10 mouse cellular contexts compared by ENCODE assay signal in genomic region chr1:128405041-128405481, GRCm38 (mm10). TPM values are rescaled to one million over a fixed set of nuclear protein-coding genes. Genes with fewer than 3 reads are reported as not detected.
DNase-seq lines count a peak whose midpoint lies in the region; ATAC-seq and TF ChIP-seq lines count a peak whose summit lies in the region.
"Had no signal": no experiment of that assay in that cellular context is flagged by ENCODE, and none has a peak within 500 bp of the region (broad histone marks: within the 10 kb centered on the region; RNA-seq: fewer than 3 reads in every experiment).

No protein-coding gene starts in this region.

- no peaks in the 10 kb centered on the region for H3K27me3 ChIP-seq in intestine, embryonic 14.5 days (replicated peaks; ENCODE audit: control insufficient read depth, insufficient read depth, low read length)
- H3K27me3 ChIP-seq in intestine, postnatal 0 days (replicated peaks; ENCODE audit: control insufficient read depth, insufficient read depth, low read length): no peaks in the 10 kb centered on the region
- no peaks in the 10 kb centered on the region for H3K27me3 ChIP-seq in forebrain, embryonic 16.5 days (replicated peaks; ENCODE audit: control insufficient read depth, insufficient read depth, low read length)
- H3K27me3 ChIP-seq in midbrain, embryonic 12.5 days: no peaks in the 10 kb centered on the region
- H3K27me3 ChIP-seq: limb, embryonic 12.5 days had no signal

- H3K9ac ChIP-seq in intestine, embryonic 14.5 days (ENCODE audit: low read length): no peak overlapping the region
- no peak overlapping the region for H3K9ac ChIP-seq in intestine, postnatal 0 days (ENCODE audit: low read depth, low read length)
- no peak overlapping the region for H3K9ac ChIP-seq in forebrain, embryonic 16.5 days (replicated peaks; ENCODE audit: low read depth, low read length)
- H3K9ac ChIP-seq in midbrain, embryonic 12.5 days (replicated peaks): no peak overlapping the region
- H3K9ac ChIP-seq: limb, embryonic 12.5 days had no signal

- no peak for DNase-seq in intestine, embryonic 14.5 days (ENCODE audit: low spot score)
- DNase-seq in brain, adult 2 months (ENCODE audit: low read depth, low spot score): peak; percentile 30
- no peak for DNase-seq in thymus, postnatal 0 days (ENCODE audit: low spot score)
- no peak for DNase-seq in urinary bladder, adult 2 months (ENCODE audit: low spot score)
- no peak for DNase-seq in gastrocnemius, adult 8-10 months (ENCODE audit: low spot score in 2 of 2)
- DNase-seq: heart, postnatal 10 days had no signal

- no peak for TF ChIP-seq CTCF in intestine, postnatal 0 days (IDR thresholded peaks at IDR 0.05; ENCODE audit: low read depth)

- peak overlapping the region; percentile 18; the same call in 1 of the 2 replicates for H3K27ac ChIP-seq in intestine, embryonic 14.5 days (ENCODE audit: low read depth)
- no peak overlapping the region for H3K27ac ChIP-seq in intestine, postnatal 0 days (ENCODE audit: low read depth, low read length)
- peak overlapping the region; percentile 67 for H3K27ac ChIP-seq in forebrain, embryonic 16.5 days (ENCODE audit: low read length)
- H3K27ac ChIP-seq in midbrain, embryonic 12.5 days (replicated peaks): peak overlapping the region; percentile 67
- H3K27ac ChIP-seq: limb, embryonic 12.5 days had no signal

- H3K4me2 ChIP-seq in intestine, embryonic 14.5 days (ENCODE audit: low read length): no peak overlapping the region
- no peak overlapping the region for H3K4me2 ChIP-seq in intestine, postnatal 0 days (replicated peaks; ENCODE audit: low read depth)
- no peak overlapping the region for H3K4me2 ChIP-seq in forebrain, embryonic 16.5 days (ENCODE audit: low read length)
- H3K4me2 ChIP-seq in midbrain, embryonic 12.5 days (replicated peaks): no peak overlapping the region
- H3K4me2 ChIP-seq: limb, embryonic 12.5 days had no signal

- H3K9me3 ChIP-seq in intestine, embryonic 14.5 days (ENCODE audit: control insufficient read depth, low read length): no peaks in the 10 kb centered on the region
- no peaks in the 10 kb centered on the region for H3K9me3 ChIP-seq in intestine, postnatal 0 days (ENCODE audit: control insufficient read depth)
- H3K9me3 ChIP-seq in forebrain, embryonic 16.5 days (ENCODE audit: control insufficient read depth, low read length): no peaks in the 10 kb centered on the region
- H3K9me3 ChIP-seq in midbrain, embryonic 12.5 days: no peaks in the 10 kb centered on the region
- H3K9me3 ChIP-seq: limb, embryonic 12.5 days had no signal

- no peaks in the 10 kb centered on the region for H3K4me1 ChIP-seq in intestine, embryonic 14.5 days (replicated peaks; ENCODE audit: control insufficient read depth, insufficient read depth, low read length)
- H3K4me1 ChIP-seq in intestine, postnatal 0 days (replicated peaks; ENCODE audit: control insufficient read depth, insufficient read depth, low read length): no peaks in the 10 kb centered on the region
- H3K4me1 ChIP-seq in forebrain, embryonic 16.5 days (replicated peaks; ENCODE audit: control insufficient read depth, insufficient read depth, low read length): peaks cover 15% of the 10 kb centered on the region
- peaks cover 37% of the 10 kb centered on the region for H3K4me1 ChIP-seq in midbrain, embryonic 12.5 days
- H3K4me1 ChIP-seq: limb, embryonic 12.5 days had no signal

- peaks cover 48% of the 10 kb centered on the region for H3K36me3 ChIP-seq in intestine, embryonic 14.5 days (ENCODE audit: control insufficient read depth, insufficient read depth, low read length)
- 0 out of 2 replicates have a peak, but pooled peaks cover 10% of the 10 kb centered on the region for H3K36me3 ChIP-seq in intestine, postnatal 0 days (ENCODE audit: control insufficient read depth, insufficient read depth)
- H3K36me3 ChIP-seq in forebrain, embryonic 16.5 days (ENCODE audit: control insufficient read depth, insufficient read depth): peaks cover 1% of the 10 kb centered on the region; the same call in 1 of the 2 replicates
- H3K36me3 ChIP-seq in midbrain, embryonic 12.5 days: no peaks in the 10 kb centered on the region

- H3K4me3 ChIP-seq in intestine, embryonic 14.5 days (ENCODE audit: low read depth, low read length): no peak overlapping the region
- no peak overlapping the region for H3K4me3 ChIP-seq in intestine, postnatal 0 days (ENCODE audit: low read depth, low read length)
- H3K4me3 ChIP-seq in forebrain, embryonic 16.5 days (replicated peaks; ENCODE audit: low read length): no peak overlapping the region
- no peak overlapping the region for H3K4me3 ChIP-seq in midbrain, embryonic 12.5 days
- H3K4me3 ChIP-seq: limb, embryonic 12.5 days had no signal

- 68% methylated on average over 2 of the region's 2 CpGs for WGBS in intestine, embryonic 14.5 days
- 49% methylated on average over 2 of the region's 2 CpGs for WGBS in intestine, postnatal 0 days
- 2% methylated on average over 2 of the region's 2 CpGs for WGBS in forebrain, embryonic 16.5 days
- WGBS in midbrain, embryonic 12.5 days: 23% methylated on average over 2 of the region's 2 CpGs

- ATAC-seq in intestine, embryonic 14.5 days (replicated peaks; ENCODE audit: low FRiP score, low TSS enrichment, low read depth): no peak
- ATAC-seq in intestine, postnatal 0 days: no peak
- ATAC-seq in forebrain, embryonic 16.5 days: peak; percentile 94
- peak; percentile 73 for ATAC-seq in midbrain, embryonic 12.5 days (ENCODE audit: low FRiP score, low read depth)

RNA-seq across cellular contexts. Expression of gene Dars, which starts 12.1 kb away (rescaled TPM):
- 107 and 109 TPM in 2 replicates for polyA plus RNA-seq in intestine, embryonic 14.5 days (2014; fragmentation: Nextera tagmentation; extraction: Ambion mirVana)
- 68.0 and 69.0 TPM in 2 replicates for polyA plus RNA-seq in intestine, postnatal 0 days (2015; fragmentation: Nextera tagmentation; extraction: Ambion mirVana)
- polyA plus RNA-seq in forebrain, embryonic 16.5 days (2015; fragmentation: Nextera tagmentation; extraction: Ambion mirVana): 136 and 159 TPM in 2 replicates
- 164 and 174 TPM in 2 replicates for polyA plus RNA-seq in midbrain, embryonic 12.5 days (2016; fragmentation: Nextera tagmentation; extraction: Ambion mirVana)
- 220 and 243 TPM in 2 replicates for polyA plus RNA-seq in thymus, postnatal 0 days (2015; fragmentation: Nextera tagmentation; extraction: Ambion mirVana)
- polyA plus RNA-seq in urinary bladder, adult 2 months (2012; rRNA removed): 44.2 and 48.1 TPM in 2 replicates
- total RNA-seq in gastrocnemius, adult 8-10 months (2022): 10 to 100 TPM; 60.3 to 73.0 (median 68.2) TPM

RNA-seq across cellular contexts. Expression of gene Mcm6, which starts 45.6 kb away (rescaled TPM):
- polyA plus RNA-seq in intestine, embryonic 14.5 days (2014; fragmentation: Nextera tagmentation; extraction: Ambion mirVana): 284 and 298 TPM in 2 replicates
- 56.7 and 59.6 TPM in 2 replicates for polyA plus RNA-seq in intestine, postnatal 0 days (2015; fragmentation: Nextera tagmentation; extraction: Ambion mirVana)
- polyA plus RNA-seq in forebrain, embryonic 16.5 days (2015; fragmentation: Nextera tagmentation; extraction: Ambion mirVana): 95.3 and 113 TPM in 2 replicates
- polyA plus RNA-seq in midbrain, embryonic 12.5 days (2016; fragmentation: Nextera tagmentation; extraction: Ambion mirVana): 209 and 219 TPM in 2 replicates
- polyA plus RNA-seq in thymus, postnatal 0 days (2015; fragmentation: Nextera tagmentation; extraction: Ambion mirVana): 278 and 299 TPM in 2 replicates
- polyA plus RNA-seq in urinary bladder, adult 2 months (2012; rRNA removed): 14.0 and 18.5 TPM in 2 replicates
- total RNA-seq in gastrocnemius, adult 8-10 months (2022): 1 to 10 TPM; 1.7 to 2.2 (median 1.9) TPM

Comparison
In these comparisons a context has a peak if more than half of its experiments do, and no peak if none do; other contexts are left out.
1. ATAC-seq: peak in forebrain, embryonic 16.5 days (single experiment) and midbrain, embryonic 12.5 days (single experiment); none in intestine, embryonic 14.5 days (single experiment) and intestine, postnatal 0 days (single experiment).